Mouse (Mus musculus): ENCODE measurements around the gene Magi3. TPM values are rescaled to one million over a fixed set of nuclear protein-coding genes. Genes with fewer than 3 reads are reported as not detected.

Gene Magi3
- polyA plus RNA-seq, 1 experiment from 2014 or later = 11.1 TPM

GRCm38 (mm10) chr3:104059001-104059622 lies 161.1 kb downstream of the Magi3 start:
- 0 out of 2 replicates have a peak, but pooled peaks cover 2% of the 10 kb centered on the region for H3K4me1 ChIP-seq (ENCODE audit: control insufficient read depth, insufficient read depth, low read length)
- no peaks in the 10 kb centered on the region for H3K27me3 ChIP-seq (ENCODE audit: control insufficient read depth, insufficient read depth, low read length)
- no peak overlapping the region for H3K4me3 ChIP-seq (ENCODE audit: low read depth, low read length)
- H3K27ac ChIP-seq (ENCODE audit: low read depth, low read length) = no peak overlapping the region
- no peak overlapping the region for H3K9ac ChIP-seq (ENCODE audit: low read depth, low read length)
- no peak for ATAC-seq (replicated peaks; ENCODE audit: insufficient number of reproducible peaks, low FRiP score, low TSS enrichment)
- 0 out of 2 replicates have a peak, but pooled peaks cover 2% of the 10 kb centered on the region for H3K36me3 ChIP-seq (ENCODE audit: control insufficient read depth, insufficient read depth, low read length)
- no peaks in the 10 kb centered on the region for H3K9me3 ChIP-seq (replicated peaks; ENCODE audit: control insufficient read depth, low read length)
- 52% methylated on average over 6 of the region's 6 CpGs for WGBS (ENCODE audit: insufficient replicate concordance)
- H3K4me2 ChIP-seq = no peak overlapping the region

- Histone ChIP-seq H3K36me3 (ENCODE audit: control insufficient read depth, insufficient read depth, low read length) (0 out of 2 replicates have a peak, but pooled peaks cover 2% of the 10 kb centered on the region), H3K4me3 (ENCODE audit: low read depth, low read length) (no peak overlapping the region), H3K27ac (ENCODE audit: low read depth, low read length) (no peak overlapping the region), H3K9me3 (replicated peaks; ENCODE audit: control insufficient read depth, low read length) (no peaks in the 10 kb centered on the region), H3K9ac (ENCODE audit: low read depth, low read length) (no peak overlapping the region), H3K4me2 (no peak overlapping the region), H3K27me3 (ENCODE audit: control insufficient read depth, insufficient read depth, low read length) (no peaks in the 10 kb centered on the region), H3K4me1 (ENCODE audit: control insufficient read depth, insufficient read depth, low read length) (peaks cover 3% of the 10 kb centered on the region; the same call in 1 of the 2 replicates)
- 91% methylated on average over 1 of the region's 1 CpGs for WGBS (ENCODE audit: insufficient replicate concordance)
- ATAC-seq (replicated peaks; ENCODE audit: insufficient number of reproducible peaks, low FRiP score, low TSS enrichment) = no peak
These were observed 187.4 kb downstream of the Magi3 start for GRCm38 (mm10) chr3:104032747-104033146.

- H3K36me3 ChIP-seq (ENCODE audit: control insufficient read depth, insufficient read depth, low read length) = peaks cover 5% of the 10 kb centered on the region; the same call in 1 of the 2 replicates
- H3K4me1 ChIP-seq (ENCODE audit: control insufficient read depth, insufficient read depth, low read length) = peaks cover 3% of the 10 kb centered on the region; the same call in 1 of the 2 replicates
- H3K9me3 ChIP-seq (replicated peaks; ENCODE audit: control insufficient read depth, low read length) = no peaks in the 10 kb centered on the region
- no peak for ATAC-seq (replicated peaks; ENCODE audit: insufficient number of reproducible peaks, low FRiP score, low TSS enrichment)
- no peaks in the 10 kb centered on the region for H3K27me3 ChIP-seq (ENCODE audit: control insufficient read depth, insufficient read depth, low read length)
- no peak overlapping the region for H3K4me3 ChIP-seq (ENCODE audit: low read depth, low read length)
- no peak overlapping the region for H3K4me2 ChIP-seq
- 74% methylated on average over 1 of the region's 1 CpGs for WGBS (ENCODE audit: insufficient replicate concordance)
- H3K27ac ChIP-seq (ENCODE audit: low read depth, low read length) = no peak overlapping the region
- H3K9ac ChIP-seq (ENCODE audit: low read depth, low read length) = no peak overlapping the region
These were observed 188.1 kb downstream of the Magi3 start for GRCm38 (mm10) chr3:104032086-104032485.

- 64% methylated on average over 3 of the region's 3 CpGs for WGBS (ENCODE audit: insufficient replicate concordance)
- Histone ChIP-seq H3K9ac (ENCODE audit: low read depth, low read length) (no peak overlapping the region), H3K4me1 (ENCODE audit: control insufficient read depth, insufficient read depth, low read length) (peaks cover under 1% of the 10 kb centered on the region; the same call in 1 of the 2 replicates), H3K4me3 (ENCODE audit: low read depth, low read length) (no peak overlapping the region), H3K27me3 (ENCODE audit: control insufficient read depth, insufficient read depth, low read length) (no peaks in the 10 kb centered on the region), H3K27ac (ENCODE audit: low read depth, low read length) (no peak overlapping the region), H3K9me3 (replicated peaks; ENCODE audit: control insufficient read depth, low read length) (no peaks in the 10 kb centered on the region), H3K4me2 (no peak overlapping the region), H3K36me3 (ENCODE audit: control insufficient read depth, insufficient read depth, low read length) (peaks cover 5% of the 10 kb centered on the region; the same call in 1 of the 2 replicates)
- ATAC-seq (replicated peaks; ENCODE audit: insufficient number of reproducible peaks, low FRiP score, low TSS enrichment) = no peak
These were observed 193.2 kb downstream of the Magi3 start for GRCm38 (mm10) chr3:104026938-104027337.

- no peak overlapping the region for H3K9ac ChIP-seq (ENCODE audit: low read depth, low read length)
- no peak overlapping the region for H3K4me2 ChIP-seq
- ATAC-seq (replicated peaks; ENCODE audit: insufficient number of reproducible peaks, low FRiP score, low TSS enrichment) = no peak
- H3K4me1 ChIP-seq (ENCODE audit: control insufficient read depth, insufficient read depth, low read length) = no peaks in the 10 kb centered on the region
- 84% methylated on average over 12 of the region's 12 CpGs for WGBS (ENCODE audit: insufficient replicate concordance)
- peaks cover 14% of the 10 kb centered on the region for H3K36me3 ChIP-seq (ENCODE audit: control insufficient read depth, insufficient read depth, low read length)
- H3K9me3 ChIP-seq (replicated peaks; ENCODE audit: control insufficient read depth, low read length) = no peaks in the 10 kb centered on the region
- no peak overlapping the region for H3K27ac ChIP-seq (ENCODE audit: low read depth, low read length)
- H3K4me3 ChIP-seq (ENCODE audit: low read depth, low read length) = no peak overlapping the region
- H3K27me3 ChIP-seq (ENCODE audit: control insufficient read depth, insufficient read depth, low read length) = no peaks in the 10 kb centered on the region
These were observed 200.1 kb downstream of the Magi3 start for GRCm38 (mm10) chr3:104020101-104020500.

GRCm38 (mm10) chr3:104019453-104019852 lies 200.7 kb downstream of the Magi3 start:
- H3K4me2 ChIP-seq = no peak overlapping the region
- peaks cover 16% of the 10 kb centered on the region for H3K36me3 ChIP-seq (ENCODE audit: control insufficient read depth, insufficient read depth, low read length)
- no peak overlapping the region for H3K9ac ChIP-seq (ENCODE audit: low read depth, low read length)
- no peak for ATAC-seq (replicated peaks; ENCODE audit: insufficient number of reproducible peaks, low FRiP score, low TSS enrichment)
- H3K27ac ChIP-seq (ENCODE audit: low read depth, low read length) = no peak overlapping the region
- no peaks in the 10 kb centered on the region for H3K27me3 ChIP-seq (ENCODE audit: control insufficient read depth, insufficient read depth, low read length)
- no peak overlapping the region for H3K4me3 ChIP-seq (ENCODE audit: low read depth, low read length)
- WGBS (ENCODE audit: insufficient replicate concordance) = 70% methylated on average over 4 of the region's 4 CpGs
- H3K4me1 ChIP-seq (ENCODE audit: control insufficient read depth, insufficient read depth, low read length) = no peaks in the 10 kb centered on the region
- H3K9me3 ChIP-seq (replicated peaks; ENCODE audit: control insufficient read depth, low read length) = no peaks in the 10 kb centered on the region

- no peaks in the 10 kb centered on the region for H3K27me3 ChIP-seq (ENCODE audit: control insufficient read depth, insufficient read depth, low read length)
- H3K9me3 ChIP-seq (replicated peaks; ENCODE audit: control insufficient read depth, low read length) = no peaks in the 10 kb centered on the region
- no peak overlapping the region for H3K9ac ChIP-seq (ENCODE audit: low read depth, low read length)
- no peak for ATAC-seq (replicated peaks; ENCODE audit: insufficient number of reproducible peaks, low FRiP score, low TSS enrichment)
- H3K36me3 ChIP-seq (ENCODE audit: control insufficient read depth, insufficient read depth, low read length) = peaks cover 18% of the 10 kb centered on the region
- no peak overlapping the region for H3K27ac ChIP-seq (ENCODE audit: low read depth, low read length)
- no peaks in the 10 kb centered on the region for H3K4me1 ChIP-seq (ENCODE audit: control insufficient read depth, insufficient read depth, low read length)
- no peak overlapping the region for H3K4me3 ChIP-seq (ENCODE audit: low read depth, low read length)
- H3K4me2 ChIP-seq = no peak overlapping the region
- WGBS (ENCODE audit: insufficient replicate concordance) = 84% methylated on average over 3 of the region's 3 CpGs
These were observed 202.2 kb downstream of the Magi3 start for GRCm38 (mm10) chr3:104017931-104018330.

GRCm38 (mm10) chr3:104011972-104012371 lies 208.2 kb downstream of the Magi3 start:
- H3K27me3 ChIP-seq (ENCODE audit: control insufficient read depth, insufficient read depth, low read length) = no peaks in the 10 kb centered on the region
- no peak overlapping the region for H3K4me2 ChIP-seq
- no peak overlapping the region for H3K4me3 ChIP-seq (ENCODE audit: low read depth, low read length)
- 82% methylated on average over 2 of the region's 2 CpGs for WGBS (ENCODE audit: insufficient replicate concordance)
- H3K9ac ChIP-seq (ENCODE audit: low read depth, low read length) = no peak overlapping the region
- H3K9me3 ChIP-seq (replicated peaks; ENCODE audit: control insufficient read depth, low read length) = no peaks in the 10 kb centered on the region
- peaks cover 16% of the 10 kb centered on the region for H3K36me3 ChIP-seq (ENCODE audit: control insufficient read depth, insufficient read depth, low read length)
- no peak overlapping the region for H3K27ac ChIP-seq (ENCODE audit: low read depth, low read length)
- H3K4me1 ChIP-seq (ENCODE audit: control insufficient read depth, insufficient read depth, low read length) = no peaks in the 10 kb centered on the region
- no peak for ATAC-seq (replicated peaks; ENCODE audit: insufficient number of reproducible peaks, low FRiP score, low TSS enrichment)

Measured in heart, embryonic 11.5 days (tissue).